Mouse (Mus musculus): ENCODE measurements around the gene Dck. TPM values are rescaled to one million over a fixed set of nuclear protein-coding genes. Genes with fewer than 3 reads are reported as not detected.

The Dck gene
- polyA plus RNA-seq, 1 experiment from 2014 or later: 10.7 TPM

DNA sequence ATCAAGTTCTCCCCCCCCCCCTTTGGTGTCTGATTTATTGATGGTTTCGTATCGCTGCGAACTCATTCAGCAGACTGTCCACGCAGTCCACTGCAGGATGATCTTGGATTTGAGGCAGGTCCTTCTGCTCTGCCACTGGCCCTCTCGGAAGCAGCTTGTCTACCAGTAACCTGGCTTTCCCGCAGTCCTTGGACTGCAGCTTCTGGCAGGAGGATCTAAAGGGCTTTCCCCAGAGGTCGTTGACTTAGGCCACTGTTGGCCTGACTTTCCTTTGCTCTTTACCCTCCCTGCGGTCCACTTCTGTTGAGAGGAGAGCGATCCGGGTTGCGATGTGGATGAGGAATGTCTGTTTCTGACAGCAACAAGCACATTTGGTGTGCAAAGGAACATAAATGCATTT, 31.8 kb downstream of the Dck start:
- Histone ChIP-seq H3K4me1 (replicated peaks; ENCODE audit: control insufficient read depth, insufficient read depth, low read length) (no peaks in the 10 kb centered on the region), H3K9me3 (ENCODE audit: control insufficient read depth) (no peaks in the 10 kb centered on the region), H3K4me2 (replicated peaks; ENCODE audit: low read depth) (peak overlapping the region; percentile 46), H3K27me3 (replicated peaks; ENCODE audit: control insufficient read depth, insufficient read depth, low read length) (no peaks in the 10 kb centered on the region), H3K9ac (ENCODE audit: low read depth, low read length) (no peak overlapping the region), H3K36me3 (ENCODE audit: control insufficient read depth, insufficient read depth) (no peaks in the 10 kb centered on the region), H3K27ac (ENCODE audit: low read depth, low read length) (peak overlapping the region; percentile 58), H3K4me3 (ENCODE audit: low read depth, low read length) (no peak overlapping the region)
- no peak for TF ChIP-seq CTCF (IDR thresholded peaks at IDR 0.05; ENCODE audit: low read depth)
- WGBS: 23% methylated on average over 11 of the region's 11 CpGs
- ATAC-seq: no peak

DNA sequence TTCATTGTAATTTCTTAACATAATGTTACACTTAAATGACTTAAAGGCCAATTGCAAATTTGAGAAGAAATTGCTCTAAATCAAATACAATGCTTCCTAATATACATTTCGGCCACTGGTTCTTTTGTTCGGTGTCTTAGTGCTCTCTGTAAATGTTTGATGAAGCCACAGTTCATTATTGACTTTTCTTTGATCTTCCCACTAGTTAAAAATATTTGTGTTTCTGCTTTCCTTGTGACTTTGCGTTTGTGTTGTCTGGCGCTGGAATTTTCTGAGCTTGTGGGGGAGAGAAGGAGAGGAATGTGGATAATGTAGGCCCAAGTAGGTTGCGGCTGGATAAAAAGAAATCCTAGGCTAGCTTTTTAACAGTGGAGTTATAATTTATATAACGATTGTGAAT, 32.3 kb downstream of the Dck start:
- Histone ChIP-seq H3K9me3 (ENCODE audit: control insufficient read depth) (no peaks in the 10 kb centered on the region), H3K9ac (ENCODE audit: low read depth, low read length) (no peak overlapping the region), H3K4me1 (replicated peaks; ENCODE audit: control insufficient read depth, insufficient read depth, low read length) (no peaks in the 10 kb centered on the region), H3K27ac (ENCODE audit: low read depth, low read length) (0 out of 2 replicates have a peak overlapping the region, but pooled peaks have one; percentile 58), H3K4me3 (ENCODE audit: low read depth, low read length) (no peak overlapping the region), H3K36me3 (ENCODE audit: control insufficient read depth, insufficient read depth) (no peaks in the 10 kb centered on the region), H3K27me3 (replicated peaks; ENCODE audit: control insufficient read depth, insufficient read depth, low read length) (no peaks in the 10 kb centered on the region), H3K4me2 (replicated peaks; ENCODE audit: low read depth) (peak overlapping the region; percentile 46; the same call in 1 of the 2 replicates)
- WGBS: 55% methylated on average over 6 of the region's 6 CpGs
- no peak for TF ChIP-seq CTCF (IDR thresholded peaks at IDR 0.05; ENCODE audit: low read depth)
- no peak for ATAC-seq

DNA sequence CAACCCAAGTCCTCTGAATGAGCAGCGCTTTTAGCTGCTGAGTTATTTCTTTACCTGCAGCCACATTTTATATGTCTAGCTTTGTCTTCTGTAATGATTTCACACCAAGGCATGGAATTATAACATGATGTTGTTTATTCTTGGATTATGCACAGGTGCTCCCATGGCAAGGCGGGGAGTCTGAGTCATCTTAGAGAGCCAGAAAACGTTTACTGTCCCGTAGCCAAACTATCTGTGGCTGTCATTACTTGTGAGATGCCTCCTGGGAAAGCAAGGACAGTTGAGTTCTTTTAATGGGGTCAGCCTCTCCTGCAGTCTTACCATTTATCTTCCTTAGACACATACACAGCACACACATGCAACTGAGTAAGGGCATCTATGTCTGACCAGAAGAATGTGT, 40.8 kb downstream of the Dck start:
- no peak for TF ChIP-seq CTCF (IDR thresholded peaks at IDR 0.05; ENCODE audit: low read depth)
- Histone ChIP-seq H3K4me1 (replicated peaks; ENCODE audit: control insufficient read depth, insufficient read depth, low read length) (no peaks in the 10 kb centered on the region), H3K27ac (ENCODE audit: low read depth, low read length) (no peak overlapping the region), H3K4me3 (ENCODE audit: low read depth, low read length) (no peak overlapping the region), H3K27me3 (replicated peaks; ENCODE audit: control insufficient read depth, insufficient read depth, low read length) (no peaks in the 10 kb centered on the region), H3K36me3 (ENCODE audit: control insufficient read depth, insufficient read depth) (no peaks in the 10 kb centered on the region), H3K9ac (ENCODE audit: low read depth, low read length) (no peak overlapping the region), H3K4me2 (replicated peaks; ENCODE audit: low read depth) (no peak overlapping the region), H3K9me3 (ENCODE audit: control insufficient read depth) (no peaks in the 10 kb centered on the region)
- no peak for ATAC-seq
- 72% methylated on average over 4 of the region's 4 CpGs for WGBS

DNA sequence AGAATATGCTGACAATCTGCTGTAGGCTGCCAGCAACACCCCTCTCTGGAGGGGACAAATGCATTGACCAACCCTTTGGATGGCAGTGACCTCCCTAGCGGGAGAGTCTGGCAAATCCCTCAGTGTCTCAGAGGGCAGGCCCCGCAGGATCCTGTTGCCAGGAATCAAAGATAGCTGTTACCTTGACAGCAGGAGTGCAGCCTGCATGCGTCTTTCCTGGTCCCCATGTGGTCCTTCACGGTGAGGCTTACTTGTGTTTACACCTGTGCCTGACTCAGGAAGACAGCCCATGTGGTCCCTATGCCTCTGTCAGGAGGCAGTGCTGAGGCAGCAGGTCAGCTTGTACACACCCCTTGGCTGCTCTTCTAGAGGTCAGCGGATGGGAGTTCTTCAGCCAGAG, 41.5 kb downstream of the Dck start:
- H3K36me3 ChIP-seq (ENCODE audit: control insufficient read depth, insufficient read depth): no peaks in the 10 kb centered on the region
- H3K9ac ChIP-seq (ENCODE audit: low read depth, low read length): no peak overlapping the region
- H3K4me1 ChIP-seq (replicated peaks; ENCODE audit: control insufficient read depth, insufficient read depth, low read length): no peaks in the 10 kb centered on the region
- H3K27ac ChIP-seq (ENCODE audit: low read depth, low read length): no peak overlapping the region
- ATAC-seq: no peak
- H3K27me3 ChIP-seq (replicated peaks; ENCODE audit: control insufficient read depth, insufficient read depth, low read length): no peaks in the 10 kb centered on the region
- H3K4me2 ChIP-seq (replicated peaks; ENCODE audit: low read depth): no peak overlapping the region
- no peak for TF ChIP-seq CTCF (IDR thresholded peaks at IDR 0.05; ENCODE audit: low read depth)
- no peaks in the 10 kb centered on the region for H3K9me3 ChIP-seq (ENCODE audit: control insufficient read depth)
- WGBS: 30% methylated on average over 5 of the region's 5 CpGs
- no peak overlapping the region for H3K4me3 ChIP-seq (ENCODE audit: low read depth, low read length)

DNA sequence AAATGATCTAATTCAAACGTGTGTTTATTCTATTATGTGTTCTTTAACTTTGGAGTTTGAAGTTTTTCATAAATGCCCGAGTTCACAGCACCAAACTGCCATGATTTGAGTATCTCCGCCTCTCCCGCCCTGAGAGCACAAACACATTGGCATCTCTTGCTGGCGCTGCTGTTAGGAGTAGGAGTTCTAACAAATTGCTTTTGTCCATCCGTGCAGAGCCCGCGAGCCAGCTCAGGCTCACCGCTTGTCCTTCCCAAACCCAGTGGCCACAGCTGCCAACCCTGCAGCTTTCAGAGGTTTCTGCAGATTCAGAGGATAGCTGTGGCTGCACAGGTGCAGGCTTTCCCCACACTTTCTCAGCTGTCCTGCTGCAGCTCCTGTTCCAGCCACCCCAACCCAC, 42.5 kb downstream of the Dck start:
- Histone ChIP-seq H3K9ac (ENCODE audit: low read depth, low read length) (no peak overlapping the region), H3K9me3 (ENCODE audit: control insufficient read depth) (no peaks in the 10 kb centered on the region), H3K36me3 (ENCODE audit: control insufficient read depth, insufficient read depth) (no peaks in the 10 kb centered on the region), H3K4me3 (ENCODE audit: low read depth, low read length) (no peak overlapping the region), H3K4me2 (replicated peaks; ENCODE audit: low read depth) (no peak overlapping the region), H3K27me3 (replicated peaks; ENCODE audit: control insufficient read depth, insufficient read depth, low read length) (no peaks in the 10 kb centered on the region), H3K4me1 (replicated peaks; ENCODE audit: control insufficient read depth, insufficient read depth, low read length) (no peaks in the 10 kb centered on the region), H3K27ac (ENCODE audit: low read depth, low read length) (no peak overlapping the region)
- ATAC-seq: no peak
- WGBS: 48% methylated on average over 9 of the region's 9 CpGs
- TF ChIP-seq CTCF (IDR thresholded peaks at IDR 0.05; ENCODE audit: low read depth): no peak

DNA sequence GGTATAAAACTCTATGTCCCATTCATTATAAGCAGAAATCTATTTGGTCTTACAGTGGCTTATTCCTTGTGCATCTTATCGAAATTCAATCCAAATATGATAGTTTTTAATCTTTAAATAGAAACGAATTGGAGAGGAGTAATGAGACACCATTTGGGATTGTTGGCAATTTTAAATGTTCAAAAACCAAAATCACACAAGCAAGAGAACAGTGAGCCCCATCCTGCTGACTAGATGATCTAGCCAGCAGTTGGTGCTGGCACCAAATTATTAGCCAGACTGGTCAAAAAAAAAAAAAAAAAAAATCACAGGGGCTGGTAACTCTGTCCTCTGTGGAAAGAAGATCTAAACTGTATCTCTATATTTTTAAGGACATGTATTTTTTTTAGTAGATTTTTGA, 48.4 kb downstream of the Dck start:
- H3K9me3 ChIP-seq (ENCODE audit: control insufficient read depth): no peaks in the 10 kb centered on the region
- no peak overlapping the region for H3K4me3 ChIP-seq (ENCODE audit: low read depth, low read length)
- ATAC-seq: no peak
- H3K36me3 ChIP-seq (ENCODE audit: control insufficient read depth, insufficient read depth): no peaks in the 10 kb centered on the region
- H3K27me3 ChIP-seq (replicated peaks; ENCODE audit: control insufficient read depth, insufficient read depth, low read length): no peaks in the 10 kb centered on the region
- no peak overlapping the region for H3K9ac ChIP-seq (ENCODE audit: low read depth, low read length)
- H3K4me2 ChIP-seq (replicated peaks; ENCODE audit: low read depth): no peak overlapping the region
- H3K4me1 ChIP-seq (replicated peaks; ENCODE audit: control insufficient read depth, insufficient read depth, low read length): no peaks in the 10 kb centered on the region
- 84% methylated on average over 2 of the region's 2 CpGs for WGBS
- no peak overlapping the region for H3K27ac ChIP-seq (ENCODE audit: low read depth, low read length)
- TF ChIP-seq CTCF (IDR thresholded peaks at IDR 0.05; ENCODE audit: low read depth): no peak

DNA sequence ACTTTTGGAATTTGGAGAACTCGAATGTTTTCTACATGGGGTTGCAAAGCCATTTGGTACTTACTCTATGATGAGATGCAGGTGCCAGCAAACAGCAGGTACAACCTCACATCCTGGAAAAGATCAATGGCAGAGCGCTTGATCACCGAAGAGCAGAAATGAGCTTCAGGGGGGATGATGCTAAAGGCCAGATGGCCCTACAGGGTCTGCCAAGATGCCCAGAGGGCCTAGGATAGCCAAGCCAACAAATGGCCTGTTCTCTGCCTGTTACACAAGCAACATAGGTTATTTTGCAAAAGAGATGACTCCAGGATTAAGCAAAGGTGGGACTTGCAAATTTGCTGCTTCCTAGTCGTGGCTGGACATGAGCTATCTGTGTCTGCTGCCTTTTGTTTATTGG, 49.8 kb downstream of the Dck start:
- Histone ChIP-seq H3K27ac (ENCODE audit: low read depth, low read length) (no peak overlapping the region), H3K36me3 (ENCODE audit: control insufficient read depth, insufficient read depth) (no peaks in the 10 kb centered on the region), H3K9me3 (ENCODE audit: control insufficient read depth) (no peaks in the 10 kb centered on the region), H3K4me2 (replicated peaks; ENCODE audit: low read depth) (no peak overlapping the region), H3K4me1 (replicated peaks; ENCODE audit: control insufficient read depth, insufficient read depth, low read length) (no peaks in the 10 kb centered on the region), H3K9ac (ENCODE audit: low read depth, low read length) (no peak overlapping the region), H3K4me3 (ENCODE audit: low read depth, low read length) (no peak overlapping the region), H3K27me3 (replicated peaks; ENCODE audit: control insufficient read depth, insufficient read depth, low read length) (no peaks in the 10 kb centered on the region)
- WGBS: 75% methylated on average over 4 of the region's 4 CpGs
- no peak for ATAC-seq
- no peak for TF ChIP-seq CTCF (IDR thresholded peaks at IDR 0.05; ENCODE audit: low read depth)
